Mouse (Mus musculus): ENCODE data around the gene Flnb.

The Flnb gene

GRCm38 (mm10) chr14:7817770-7818462, at the start of gene Flnb:
Gene Flnb (plus strand): TSS chr14:7817957.
- CTCF ChIA-PET, result interaction anchor here (1.1 kb wide), 1 partner anchor 125 kb away, joined by 3 read pairs; no protein-coding TSS in a partner anchor

- CTCF ChIA-PET, result no interaction called here
Measured at GRCm38 (mm10) chr14:7773714-7774389, 43.9 kb upstream of the Flnb start.

GRCm38 (mm10) chr14:7786073-7786472, 31.7 kb upstream of the Flnb start:
- CTCF ChIA-PET, result no interaction called here

- CTCF ChIA-PET, result no interaction called here
Measured at GRCm38 (mm10) chr14:7789266-7790030, 28.3 kb upstream of the Flnb start.

- CTCF ChIA-PET, result no interaction called here
Measured at GRCm38 (mm10) chr14:7791061-7791531, 26.7 kb upstream of the Flnb start.

GRCm38 (mm10) chr14:7791532-7792159, 26.1 kb upstream of the Flnb start, which contains the start of gene Gm26661:
Gene Gm26661 (plus strand): TSS chr14:7791587.
- CTCF ChIA-PET, result no interaction called here

GRCm38 (mm10) chr14:7795961-7796360, 21.8 kb upstream of the Flnb start:
- CTCF ChIA-PET, result no interaction called here

- CTCF ChIA-PET, result no interaction called here
Measured at GRCm38 (mm10) chr14:7800611-7801010, 17.1 kb upstream of the Flnb start.

- CTCF ChIA-PET, result no interaction called here
Measured at GRCm38 (mm10) chr14:7801831-7802230, 15.9 kb upstream of the Flnb start.

- CTCF ChIA-PET, result no interaction called here
Measured at GRCm38 (mm10) chr14:7803874-7804557, 13.7 kb upstream of the Flnb start.

- CTCF ChIA-PET, result no interaction called here
Measured at GRCm38 (mm10) chr14:7804558-7804905, 13.2 kb upstream of the Flnb start.

- CTCF ChIA-PET, result no interaction called here
Measured at GRCm38 (mm10) chr14:7807711-7808110, 10.0 kb upstream of the Flnb start.

- CTCF ChIA-PET, result no interaction called here
Measured at GRCm38 (mm10) chr14:7808501-7808981, 9.2 kb upstream of the Flnb start.

GRCm38 (mm10) chr14:7809043-7809955, 8.5 kb upstream of the Flnb start:
- CTCF ChIA-PET, result no interaction called here

- CTCF ChIA-PET, result no interaction called here
Measured at GRCm38 (mm10) chr14:7818463-7819121, 835 bp downstream of the Flnb start.

- CTCF ChIA-PET, result interaction anchor here (0.6 kb wide), 1 partner anchor 44 kb away, joined by 3 read pairs; no protein-coding TSS in a partner anchor
Measured at GRCm38 (mm10) chr14:7819446-7819845, 1.7 kb downstream of the Flnb start.

- CTCF ChIA-PET, result no interaction called here
Measured at GRCm38 (mm10) chr14:7821341-7821740, 3.6 kb downstream of the Flnb start.

GRCm38 (mm10) chr14:7822693-7823092, 4.9 kb downstream of the Flnb start:
- CTCF ChIA-PET, result no interaction called here

GRCm38 (mm10) chr14:7824651-7825268, 7.0 kb downstream of the Flnb start:
- CTCF ChIA-PET, result no interaction called here

All from spleen, embryonic (tissue).